Mouse (Mus musculus): ENCODE results near the gene Mkln1.

Mkln1 gene

GRCm38 (mm10) chr6:31398431-31399205 lies at the start of gene Mkln1:
Gene Mkln1, plus strand, starts transcription at chr6:31398735.
- peak; percentile 86 to 88 for DNase-seq (ENCODE audit: low spot score in 2 of 2)

- no peak for DNase-seq (ENCODE audit: low spot score in 2 of 2)
These were observed 41.9 kb upstream of the Mkln1 start for GRCm38 (mm10) chr6:31356444-31357191.

GRCm38 (mm10) chr6:31357286-31357685 lies 41.2 kb upstream of the Mkln1 start:
- no peak for DNase-seq (ENCODE audit: low spot score in 2 of 2)

- DNase-seq (ENCODE audit: low spot score in 2 of 2), result no peak
These were observed 35.9 kb upstream of the Mkln1 start for GRCm38 (mm10) chr6:31362617-31363016.

GRCm38 (mm10) chr6:31364399-31364798 lies 34.1 kb upstream of the Mkln1 start:
- DNase-seq (ENCODE audit: low spot score in 2 of 2), result no peak

GRCm38 (mm10) chr6:31367947-31368346 lies 30.6 kb upstream of the Mkln1 start:
- no peak for DNase-seq (ENCODE audit: low spot score in 2 of 2)

GRCm38 (mm10) chr6:31368559-31368958 lies 30.0 kb upstream of the Mkln1 start:
- no peak for DNase-seq (ENCODE audit: low spot score in 2 of 2)

- DNase-seq (ENCODE audit: low spot score in 2 of 2), result no peak
These were observed 28.7 kb upstream of the Mkln1 start for GRCm38 (mm10) chr6:31369875-31370274.

GRCm38 (mm10) chr6:31370550-31371061 lies 27.9 kb upstream of the Mkln1 start:
- DNase-seq (ENCODE audit: low spot score in 2 of 2), result no peak

- no peak for DNase-seq (ENCODE audit: low spot score in 2 of 2)
These were observed 27.4 kb upstream of the Mkln1 start for GRCm38 (mm10) chr6:31371140-31371539.

GRCm38 (mm10) chr6:31372620-31373019 lies 25.9 kb upstream of the Mkln1 start:
- DNase-seq (ENCODE audit: low spot score in 2 of 2), result no peak

GRCm38 (mm10) chr6:31373084-31373673 lies 25.4 kb upstream of the Mkln1 start:
- no peak for DNase-seq (ENCODE audit: low spot score in 2 of 2)

- DNase-seq (ENCODE audit: low spot score in 2 of 2), result no peak
These were observed 15.5 kb upstream of the Mkln1 start for GRCm38 (mm10) chr6:31382989-31383388.

GRCm38 (mm10) chr6:31384794-31385193 lies 13.7 kb upstream of the Mkln1 start:
- no peak for DNase-seq (ENCODE audit: low spot score in 2 of 2)

- no peak for DNase-seq (ENCODE audit: low spot score in 2 of 2)
These were observed 13.0 kb upstream of the Mkln1 start for GRCm38 (mm10) chr6:31385281-31386145.

- no peak for DNase-seq (ENCODE audit: low spot score in 2 of 2)
These were observed 8.8 kb upstream of the Mkln1 start for GRCm38 (mm10) chr6:31389716-31390115.

- DNase-seq (ENCODE audit: low spot score in 2 of 2), result no peak
These were observed 8.1 kb upstream of the Mkln1 start for GRCm38 (mm10) chr6:31390243-31390981.

GRCm38 (mm10) chr6:31392871-31393270 lies 5.7 kb upstream of the Mkln1 start:
- DNase-seq (ENCODE audit: low spot score in 2 of 2), result no peak

GRCm38 (mm10) chr6:31396118-31396517 lies 2.4 kb upstream of the Mkln1 start:
- no peak for DNase-seq (ENCODE audit: low spot score in 2 of 2)

GRCm38 (mm10) chr6:31397308-31397707 lies 1.2 kb upstream of the Mkln1 start:
- no peak for DNase-seq (ENCODE audit: low spot score in 2 of 2)
